Mouse (Mus musculus) embryo, embryonic 11.5 days (tissue): ENCODE measurements around the gene Syf2.
"Not testable (repeated sequence)": the region's sequence is repeated elsewhere in the genome, so short reads cannot be mapped to it uniquely, and the experiment has no call there.

Experiments used
- DNase-seq: peaks from one replicate; pipeline ENCODE4 v3.0.0-alpha.2; 2012; ENCODE audit warnings: low read depth, low spot score

Gene Syf2

DNA sequence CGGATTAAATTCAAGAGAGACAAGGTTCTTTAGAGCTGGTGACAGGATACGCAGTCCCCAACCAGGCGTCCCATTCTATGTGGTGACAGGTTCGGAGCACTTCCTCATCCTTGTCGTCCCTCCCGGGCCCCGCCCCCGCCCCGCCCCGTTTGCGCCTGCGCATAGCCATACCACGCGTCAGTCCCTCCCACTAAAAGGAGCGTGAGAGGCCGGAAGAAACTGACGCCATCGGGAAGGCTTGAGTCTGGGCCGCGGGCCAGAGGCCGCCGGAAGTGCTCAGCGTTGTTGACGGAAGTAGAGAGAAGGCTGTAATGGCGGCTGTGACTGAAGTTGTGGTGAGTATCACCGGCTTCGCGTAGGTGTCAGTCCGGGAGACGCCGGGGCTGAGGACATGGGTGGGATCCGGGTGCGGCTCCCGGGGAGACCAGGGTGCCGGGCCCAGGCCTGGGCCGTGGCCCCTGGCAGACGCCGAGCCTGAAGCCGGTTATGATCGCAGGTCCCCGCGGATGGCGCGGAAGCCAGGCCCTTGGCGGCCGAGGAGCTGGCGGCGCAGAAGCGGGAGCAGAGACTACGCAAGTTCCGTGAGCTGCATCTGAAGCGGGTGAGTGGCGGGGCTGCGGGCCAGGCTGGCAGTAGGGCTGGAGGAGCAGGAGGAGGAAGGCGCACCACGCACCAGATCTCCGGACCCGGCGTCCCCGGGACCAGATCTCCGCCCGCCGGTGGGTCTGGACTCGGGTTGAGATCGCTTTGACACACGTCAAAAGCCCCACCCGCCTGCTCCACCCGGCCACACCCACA, at the start of gene Syf2:
Gene Syf2, plus strand, starts transcription at position 215 of the 798 bp plus-strand sequence.
- DNase-seq: peak; percentile 95

DNA sequence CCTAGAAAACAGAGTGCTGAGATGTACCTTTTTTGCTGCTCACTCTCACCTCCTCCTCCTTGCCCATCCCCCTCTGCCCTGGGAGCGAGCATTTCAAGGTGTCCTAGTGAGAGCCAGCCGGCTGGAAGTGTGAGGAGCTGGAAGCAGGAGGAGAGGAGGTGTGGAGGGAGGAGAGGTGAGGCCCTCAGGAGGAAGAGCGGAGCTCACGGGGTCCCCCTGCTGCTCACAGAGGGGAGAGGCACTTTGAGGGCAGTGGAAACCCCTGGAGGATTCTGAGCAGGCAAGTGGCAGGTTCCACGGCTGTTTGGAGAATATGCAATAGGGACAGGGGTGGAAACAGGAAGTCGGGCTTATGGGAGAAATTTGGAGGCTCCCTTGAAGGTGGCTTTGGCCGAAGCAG, 47.4 kb upstream of the Syf2 start:
- DNase-seq: peak; percentile 24

DNA sequence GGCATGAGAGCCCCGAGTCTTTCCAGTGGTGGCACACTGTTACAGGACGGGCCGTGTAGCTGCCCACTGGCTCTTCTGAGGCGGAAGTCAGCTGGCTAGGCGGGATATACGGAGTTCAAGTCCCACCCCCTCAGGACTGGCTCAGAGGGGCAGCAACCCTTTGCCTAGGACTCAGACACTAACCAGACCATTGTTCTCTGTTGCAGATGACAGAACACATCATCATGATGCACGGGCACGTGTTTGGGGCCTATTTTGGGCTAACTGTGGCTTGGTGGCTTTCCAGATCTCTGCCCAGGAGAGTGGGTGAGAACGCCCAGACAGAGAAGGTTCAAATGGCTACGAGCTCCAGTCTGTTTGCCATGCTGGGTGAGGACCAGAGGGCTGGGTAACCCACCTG, 46.9 kb upstream of the Syf2 start:
- DNase-seq: no peak

DNA sequence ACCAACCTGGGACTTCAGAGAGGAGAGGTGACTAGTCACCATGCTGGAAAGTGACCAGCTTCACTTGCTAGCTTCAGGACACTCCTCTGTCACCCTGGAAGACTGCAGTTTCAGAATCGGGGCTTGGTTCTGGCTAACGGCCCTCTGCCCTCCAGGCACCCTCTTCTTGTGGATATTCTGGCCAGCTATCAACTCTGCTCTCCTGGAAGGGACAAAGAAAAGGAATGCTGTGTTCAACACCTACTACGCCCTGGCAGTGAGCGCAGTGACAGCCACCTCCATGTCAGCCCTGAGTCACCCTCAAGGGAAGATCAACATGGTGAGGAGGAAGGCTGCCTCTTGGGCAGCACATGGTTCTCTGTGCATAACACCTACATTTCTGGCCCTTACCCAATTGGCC, 46.3 kb upstream of the Syf2 start:
- no peak for DNase-seq

DNA sequence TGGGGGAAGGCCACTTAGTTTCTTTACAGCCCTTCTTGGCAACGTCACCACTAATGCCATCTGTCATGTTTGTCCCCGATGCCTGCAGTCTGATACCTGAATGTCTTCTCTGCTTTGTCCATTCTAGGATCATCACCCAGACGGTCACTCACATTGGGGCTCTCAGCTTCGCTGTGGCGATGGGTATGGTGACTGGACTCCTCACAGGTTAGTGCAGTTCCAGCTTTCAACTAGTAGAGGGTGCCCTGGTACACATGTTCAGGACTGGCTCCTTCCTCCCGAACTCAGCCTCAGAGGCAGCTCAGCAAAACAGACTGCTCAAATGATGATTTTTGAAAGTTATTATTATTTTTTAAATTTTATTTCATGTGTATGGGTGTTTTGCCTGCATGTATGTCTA, 38.6 kb upstream of the Syf2 start:
- DNase-seq: no peak

DNA sequence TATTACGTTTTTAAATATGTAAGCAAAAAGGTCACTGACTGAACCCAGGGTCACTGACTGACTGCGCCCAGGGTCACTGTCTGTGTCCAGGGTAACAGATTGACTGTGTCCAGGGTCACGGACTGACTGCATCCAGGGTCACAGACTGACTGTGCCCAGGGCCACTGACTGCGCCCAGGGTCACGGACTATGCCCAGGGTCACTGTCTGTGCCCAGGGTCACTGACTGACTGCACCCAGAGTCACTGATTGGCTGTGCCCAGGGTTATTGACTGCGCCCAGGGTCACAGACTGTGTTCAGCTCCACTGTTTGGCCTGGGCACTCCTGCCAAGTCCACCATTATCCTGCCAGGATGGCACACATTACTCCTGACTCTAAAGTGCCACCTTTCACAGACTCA, 33.4 kb upstream of the Syf2 start:
- DNase-seq: no peak

DNA sequence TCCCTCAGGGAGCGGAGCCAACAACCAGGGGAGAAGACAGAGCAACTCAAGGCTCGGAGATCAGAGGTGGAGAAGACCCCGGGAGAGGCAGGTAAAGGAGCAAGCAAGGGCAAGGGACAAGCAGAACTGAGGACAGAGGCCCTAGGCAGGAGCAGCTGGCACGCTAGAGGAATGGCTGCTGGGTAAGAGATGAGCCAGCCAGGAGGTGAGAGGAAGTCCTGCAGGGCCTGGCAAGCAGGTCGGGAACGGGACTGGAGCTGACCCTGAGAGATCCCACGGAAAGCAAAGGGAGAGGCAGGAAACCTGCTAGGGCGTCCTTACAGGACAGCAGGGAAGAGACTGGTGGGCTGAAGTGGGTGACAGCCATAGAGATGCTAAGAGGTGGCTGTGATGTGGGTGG, 29.6 kb upstream of the Syf2 start:
- DNase-seq: no peak

DNA sequence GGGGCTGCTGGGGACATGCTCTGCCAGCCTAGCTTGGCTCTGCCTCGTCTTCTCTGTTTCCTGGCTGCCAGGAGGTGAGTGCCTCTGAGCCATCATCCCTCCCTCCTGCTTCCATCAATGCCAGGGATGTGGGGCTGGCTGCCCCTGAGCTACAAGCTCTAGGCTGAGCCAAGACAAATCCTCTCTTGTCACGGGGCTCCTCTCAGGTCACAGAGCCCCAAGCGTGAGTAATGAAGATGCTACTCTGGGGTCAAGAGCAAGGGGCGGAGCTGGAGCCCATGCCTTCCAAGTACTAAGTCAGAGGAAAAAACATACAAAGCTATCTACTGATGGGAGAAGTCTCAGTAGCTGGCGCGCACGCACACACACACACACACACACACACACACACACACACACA, 27.7 kb upstream of the Syf2 start:
- DNase-seq: no peak

DNA sequence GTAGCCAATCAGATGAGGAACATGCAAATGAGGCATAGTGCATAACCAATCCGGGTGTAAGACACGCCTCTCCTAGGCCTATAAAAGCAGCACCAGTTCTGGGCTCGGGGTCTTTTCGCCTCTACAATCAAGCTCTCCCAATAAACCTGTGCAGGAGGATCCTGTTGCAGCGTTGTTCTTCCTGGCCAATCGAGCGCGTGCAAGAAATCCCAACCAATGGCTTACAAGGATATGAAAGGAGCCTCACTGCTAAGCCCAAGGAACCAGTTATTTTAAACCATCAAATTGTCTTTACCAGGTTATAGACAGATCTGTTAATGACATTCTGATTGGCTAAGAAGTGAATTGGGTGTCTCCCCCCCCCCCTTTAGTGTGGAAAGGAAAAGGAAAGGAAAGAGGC, 19.3 kb upstream of the Syf2 start:
- not testable (repeated sequence) for DNase-seq

DNA sequence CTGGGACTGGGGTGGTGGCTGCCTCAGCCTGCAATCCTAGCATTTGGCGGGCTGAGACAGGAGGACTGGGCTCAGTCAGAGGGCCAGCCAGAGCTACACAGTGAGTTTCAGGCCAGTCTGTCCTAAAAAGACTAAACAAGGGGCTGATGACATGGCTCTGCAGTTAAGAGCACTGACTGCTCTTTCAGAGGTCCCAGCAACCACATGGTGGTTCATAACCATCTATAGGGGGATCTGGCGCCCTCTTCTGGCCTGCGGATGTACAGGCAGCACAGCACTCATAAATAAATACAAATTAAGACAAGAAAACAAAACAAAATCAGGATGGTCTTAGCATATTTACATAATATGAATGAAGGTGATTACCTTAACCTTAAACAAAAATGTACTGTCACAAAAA, 17.3 kb upstream of the Syf2 start:
- peak; percentile 57 for DNase-seq

DNA sequence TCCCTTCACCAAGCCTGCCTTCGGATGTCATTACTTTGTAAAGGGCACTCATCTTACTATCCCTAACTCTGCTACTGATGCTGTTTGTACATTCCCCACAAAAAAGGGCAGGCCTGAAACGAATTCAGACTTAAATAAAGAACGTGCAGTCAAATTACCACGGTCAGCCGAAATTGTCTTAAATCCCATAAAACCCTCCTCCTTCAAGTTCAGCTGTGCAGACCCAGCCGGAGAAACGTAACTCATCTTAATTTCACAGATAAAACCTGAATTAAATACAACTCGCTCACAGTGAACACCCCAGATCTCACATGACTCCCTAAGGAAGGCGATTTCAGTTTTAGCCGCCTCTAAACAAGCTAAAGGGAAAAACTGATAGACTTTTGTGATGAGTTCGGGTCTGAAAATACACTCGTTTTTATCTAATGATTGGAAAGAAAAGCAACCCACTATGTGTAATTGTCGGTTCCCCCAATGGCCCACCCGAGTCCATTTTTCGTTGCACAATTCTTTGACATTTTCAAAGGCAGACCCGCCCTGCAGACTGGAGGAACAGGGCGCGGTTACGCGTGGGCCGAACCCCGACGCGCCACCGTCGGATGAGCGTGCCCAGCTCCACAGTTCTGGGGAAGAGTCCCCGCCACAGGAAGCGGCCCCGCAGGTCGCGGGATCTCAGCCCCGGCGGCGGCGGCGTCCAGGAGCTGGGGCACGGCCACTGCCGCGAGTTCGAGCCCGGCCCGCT, 16.4 kb upstream of the Syf2 start:
- no peak for DNase-seq

DNA sequence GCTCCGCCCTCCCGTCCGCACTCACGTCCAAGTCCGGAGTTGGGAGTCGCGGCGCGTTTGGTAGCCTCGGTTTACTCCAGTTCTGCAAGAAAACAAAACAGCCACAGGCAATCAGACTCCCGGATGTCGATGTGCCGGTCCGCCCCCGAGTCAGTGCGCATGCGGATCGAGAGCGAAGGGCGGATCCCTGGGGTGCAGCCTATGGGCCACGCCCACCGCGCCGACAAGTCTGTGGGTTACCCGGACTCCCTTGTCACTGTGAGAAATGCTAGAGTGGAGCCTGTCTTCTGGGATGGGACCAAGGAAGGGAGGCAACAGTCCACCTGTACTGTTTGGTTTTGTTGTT, 15.9 kb upstream of the Syf2 start, which contains the start of gene Tmem50a:
Gene Tmem50a, minus strand, starts transcription at position 161 of the 346 bp plus-strand sequence.
- DNase-seq: peak; percentile 85

DNA sequence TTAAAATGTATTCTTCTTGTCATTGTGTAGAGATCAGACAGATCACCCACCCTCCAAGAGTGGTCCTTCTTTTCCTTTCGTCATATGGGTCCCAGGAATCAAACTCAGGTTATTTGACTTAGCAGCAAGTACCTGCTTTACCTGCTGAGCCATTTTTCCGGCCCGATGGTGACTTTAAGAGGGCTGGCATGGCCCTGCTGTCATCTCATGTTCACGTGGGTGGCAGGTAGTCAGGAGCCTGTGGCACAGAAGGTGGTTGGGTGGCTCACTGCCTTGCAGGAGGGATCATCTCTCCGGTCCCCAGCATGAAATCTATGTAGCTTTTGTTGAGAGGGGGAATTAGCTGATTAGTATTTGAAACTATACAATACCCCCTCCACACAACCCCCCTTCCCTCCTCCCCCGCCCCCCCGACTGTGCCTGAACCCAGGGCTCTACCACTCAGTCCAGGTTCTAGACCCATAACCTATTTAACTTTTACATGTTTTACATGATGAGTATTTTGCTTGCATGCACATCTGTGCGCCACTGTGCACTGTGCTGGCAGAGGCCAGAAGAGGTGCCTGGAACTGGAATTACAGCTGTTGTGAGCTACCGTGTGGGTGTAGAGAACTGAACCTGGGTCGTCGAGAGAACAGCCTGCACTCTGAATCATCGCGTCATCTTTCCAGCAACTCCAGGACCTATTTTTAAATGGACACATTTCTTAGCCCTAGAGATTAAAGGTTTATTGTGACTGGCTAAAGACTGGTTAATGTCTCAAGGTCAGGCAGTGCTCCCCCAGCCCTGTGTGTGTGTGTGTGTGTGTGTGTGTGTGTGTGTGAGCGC, 15.3 kb upstream of the Syf2 start:
- DNase-seq: no peak

DNA sequence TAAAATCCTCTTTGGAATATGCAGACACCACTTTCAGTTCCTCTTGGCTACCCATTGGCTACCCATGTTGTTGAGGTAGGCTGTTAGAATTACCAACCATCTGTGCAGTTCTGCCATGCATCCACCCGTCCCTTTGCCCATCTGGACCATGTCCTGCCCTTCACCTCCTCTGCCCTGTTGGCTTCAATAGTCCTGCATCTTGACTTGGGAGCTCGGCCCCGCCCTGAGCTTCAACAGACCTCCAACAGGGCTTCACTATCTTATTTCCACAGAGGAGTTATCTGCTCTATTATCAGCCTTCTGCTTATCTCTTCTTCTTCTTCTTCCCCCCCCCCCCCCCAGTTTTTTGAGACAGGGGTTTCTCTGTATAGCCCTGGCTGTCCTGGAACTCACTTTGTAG, 13.5 kb upstream of the Syf2 start:
- DNase-seq: no peak

DNA sequence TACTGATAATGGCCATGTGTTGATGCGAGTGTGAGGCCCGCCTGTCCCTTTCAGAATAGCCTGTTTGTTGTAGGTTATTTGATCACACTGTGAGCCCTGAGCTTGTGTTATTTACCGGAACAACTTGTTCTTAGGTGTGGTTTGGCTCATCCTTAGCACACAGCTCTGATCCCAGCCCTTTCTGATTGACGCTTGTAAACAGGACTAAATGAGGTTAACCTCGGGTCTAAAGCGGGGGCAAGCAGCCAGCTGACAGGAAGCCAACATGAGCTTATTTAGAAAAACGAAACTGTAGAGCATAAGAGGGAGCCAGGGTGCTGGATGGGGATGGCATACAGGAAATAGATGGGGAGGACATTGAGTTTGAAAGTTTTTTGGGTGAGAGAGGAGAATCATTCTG, 12.3 kb upstream of the Syf2 start:
- no peak for DNase-seq

DNA sequence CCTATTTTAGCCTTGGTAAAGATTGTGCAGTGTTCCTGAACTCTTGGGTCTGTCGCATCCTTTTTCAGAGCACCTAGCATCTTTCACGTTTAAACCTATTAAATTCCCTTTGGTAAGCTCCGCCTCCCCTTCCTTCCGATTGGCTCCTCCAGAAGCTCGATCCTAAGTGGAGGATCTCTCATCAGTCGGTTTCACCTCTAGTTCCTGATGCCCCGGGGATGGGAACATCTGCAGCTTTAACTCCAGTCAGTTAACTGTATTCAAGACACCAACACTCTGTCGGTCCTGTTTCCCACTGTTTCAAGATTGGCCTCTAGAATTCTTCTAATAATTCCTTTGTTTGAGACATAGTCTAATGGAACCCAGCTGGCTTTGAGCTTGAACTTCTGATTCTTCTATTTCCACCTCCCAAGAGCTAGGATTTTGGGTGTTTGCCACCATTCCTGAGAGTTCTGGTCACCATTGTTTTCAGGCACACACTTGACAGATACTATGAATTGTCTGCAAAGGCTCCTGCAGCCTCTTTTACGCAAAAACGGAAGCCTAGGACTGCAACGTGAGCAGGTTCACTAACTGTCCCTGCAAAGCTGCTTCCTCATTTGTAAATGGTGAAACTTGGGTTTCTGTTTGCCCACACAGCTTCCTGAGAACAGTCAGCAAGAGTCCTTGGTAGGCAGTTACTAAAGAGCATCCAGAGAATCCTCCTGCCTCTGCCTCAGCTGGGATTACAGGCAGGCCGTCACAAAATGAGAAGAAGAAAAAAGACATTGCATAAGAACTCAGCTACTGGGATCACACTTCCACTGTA, 10.8 kb upstream of the Syf2 start:
- no peak for DNase-seq

DNA sequence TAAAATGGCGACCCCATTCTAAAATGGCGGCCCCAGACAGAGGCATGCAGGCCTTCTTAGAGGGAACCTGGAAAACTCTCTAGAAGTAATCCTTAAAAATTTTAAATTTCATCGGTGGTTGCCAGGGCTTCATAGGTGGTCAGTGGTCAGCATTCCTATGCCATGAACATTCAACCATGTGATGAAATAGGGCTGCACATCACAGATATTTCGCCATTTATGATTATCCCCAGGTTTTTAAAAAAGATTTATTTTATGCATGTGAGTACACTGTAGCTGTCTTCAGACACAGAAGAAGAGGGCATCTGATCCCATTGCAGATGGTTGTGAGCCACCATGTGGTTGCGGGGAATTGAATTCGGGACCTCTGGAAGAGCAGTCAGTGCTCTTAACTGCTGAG, 10.1 kb upstream of the Syf2 start:
- DNase-seq: no peak

DNA sequence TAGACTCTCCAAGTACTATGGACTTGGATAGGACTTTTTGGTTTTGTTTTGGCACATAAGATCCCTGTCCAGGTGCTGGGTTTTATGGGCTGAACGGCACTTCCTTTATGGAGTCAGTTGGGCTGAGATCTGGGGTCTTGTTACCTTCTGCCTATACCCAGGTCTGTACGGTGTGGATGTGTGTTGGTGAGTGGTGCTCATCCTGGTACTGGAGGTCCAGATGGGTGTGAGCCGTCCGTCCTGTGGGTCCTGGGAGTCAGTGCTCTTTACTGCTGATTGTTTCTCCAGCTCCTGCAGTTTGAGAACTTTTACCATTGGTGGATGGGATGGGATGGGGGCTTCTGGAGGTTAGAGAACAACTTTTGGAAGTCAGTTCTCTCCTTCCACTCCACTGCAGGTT, 9.0 kb upstream of the Syf2 start:
- no peak for DNase-seq

DNA sequence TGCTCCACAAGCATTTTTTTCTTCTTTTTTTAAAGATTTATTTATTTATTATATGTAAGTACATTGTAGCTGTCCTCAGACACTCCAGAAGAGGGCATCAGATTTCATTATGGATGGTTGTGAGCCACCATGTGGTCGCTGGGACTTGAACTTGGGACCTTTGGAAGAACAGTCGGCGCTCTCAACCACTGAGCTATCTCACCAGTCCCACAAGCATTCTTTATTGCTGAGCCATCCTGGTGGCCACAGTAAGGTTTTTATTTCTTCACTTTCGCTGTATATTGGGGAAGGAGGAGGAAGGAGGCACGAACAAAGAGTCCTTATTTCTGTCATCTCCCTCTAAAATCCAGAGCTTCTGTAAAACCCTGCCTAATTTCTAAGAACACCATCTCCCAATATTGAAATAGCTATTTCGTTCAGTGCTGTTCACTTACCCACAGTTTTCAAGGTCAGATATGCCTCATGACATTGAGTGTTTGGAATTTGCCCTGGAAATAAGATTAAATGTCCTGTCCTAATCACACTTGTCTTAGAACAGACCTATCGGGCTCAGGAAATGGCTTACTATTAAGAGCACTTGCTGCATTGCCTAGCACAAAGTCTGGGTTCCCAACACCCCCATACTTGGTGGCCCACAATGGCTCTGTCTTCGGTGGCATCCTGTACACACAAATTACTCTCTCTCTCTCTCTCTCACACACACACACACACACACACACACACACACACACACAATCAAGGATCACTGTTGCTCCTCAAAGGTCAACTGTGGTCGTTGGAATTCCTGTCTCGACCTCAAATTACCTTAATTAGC, 8.4 kb upstream of the Syf2 start:
- DNase-seq: no peak

DNA sequence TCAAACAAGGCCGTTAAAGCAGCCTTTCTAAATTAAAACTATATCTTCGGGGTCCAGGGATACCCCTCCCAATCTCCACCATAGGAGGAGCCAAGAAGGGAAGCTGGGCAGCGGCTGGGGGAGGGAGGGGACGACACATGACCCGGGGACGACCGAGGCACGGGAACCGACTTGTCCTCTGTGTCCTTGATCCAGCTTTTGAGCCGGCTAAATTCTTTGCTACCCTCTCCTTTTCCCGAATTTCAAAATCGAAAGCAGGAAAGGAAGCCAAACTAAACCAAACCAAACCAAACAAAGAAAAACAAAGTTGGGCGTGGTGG, 7.8 kb upstream of the Syf2 start:
- DNase-seq: no peak
